Mouse (Mus musculus) kidney, embryonic 14.5 days (tissue): ENCODE data around the gene Irx4. TPM values are rescaled to one million over a fixed set of nuclear protein-coding genes. Genes with fewer than 3 reads are reported as not detected.

Experiments used
- ATAC-seq: fragments of 200-750 bp; cut with Nextera tagmentation; 2 replicates; pipeline ENCODE4 v1.8.0; 2017; ENCODE audit warnings: moderate number of reproducible peaks, mild to moderate bottlenecking, moderate TSS enrichment, moderate library complexity; ENCODE audit not compliant: low FRiP score, low TSS enrichment
- H3K27ac ChIP-seq: fragments of 300-500 bp; sonication (generic); 2 replicates; pipeline ENCODE4 v1.5.1; 2014; ENCODE audit warnings: low read depth, mild to moderate bottlenecking, low read length, moderate library complexity, mixed read lengths
- H3K27me3 ChIP-seq: fragments of 300-500 bp; sonication (generic); 2 replicates; pipeline ENCODE4 v1.6.1; 2014; ENCODE audit warnings: mild to moderate bottlenecking, low read length; ENCODE audit not compliant: control insufficient read depth, insufficient read depth
- H3K36me3 ChIP-seq: fragments of 300-500 bp; sonication (generic); 2 replicates; pipeline ENCODE4 v1.6.1; 2014; ENCODE audit warnings: low read length, mixed read lengths; ENCODE audit not compliant: control insufficient read depth, insufficient read depth
- H3K4me1 ChIP-seq: fragments of 300-500 bp; sonication (generic); 2 replicates; pipeline ENCODE4 v1.6.1; 2014; ENCODE audit warnings: low read length, mixed read lengths; ENCODE audit not compliant: control insufficient read depth, insufficient read depth
- H3K4me2 ChIP-seq: fragments of 300-500 bp; sonication (generic); replicated peaks from 2 replicates; pipeline ENCODE4 v1.6.1; 2014; ENCODE audit warnings: low read depth, mild to moderate bottlenecking, low read length
- H3K4me3 ChIP-seq: fragments of 300-500 bp; sonication (generic); 2 replicates; pipeline ENCODE4 v1.5.1; 2014; ENCODE audit warnings: mild to moderate bottlenecking, low read length
- H3K9ac ChIP-seq: fragments of 300-500 bp; sonication (generic); 2 replicates; pipeline ENCODE4 v1.6.1; 2014; ENCODE audit warnings: low read depth, mild to moderate bottlenecking, low read length, moderate library complexity
- H3K9me3 ChIP-seq: fragments of 300-500 bp; sonication (generic); 2 replicates; pipeline ENCODE4 v1.6.1; 2016; ENCODE audit warnings: low read length; ENCODE audit not compliant: control insufficient read depth
- WGBS: fragments of 180-500 bp; shearing (Covaris S2); extraction: QIAGEN DNeasy Blood & Tissue Kit; methylation state at CpG from one replicate; pipeline ENCODE4 v1.1.7; 2014; 5-methylcytosine and 5-hydroxymethylcytosine counted together
- polyA plus RNA-seq: library from polyadenylated mRNA; unstranded; fragments of >200 nt; fragmentation: Nextera tagmentation; extraction: Ambion mirVana; gene quantifications from 2 replicates; pipeline ENCODE4 v1.2.1, GENCODE M21; 2014

Irx4 gene
- polyA plus RNA-seq, 1 experiment from 2014 or later, result 0.49 TPM

- WGBS, result 68% methylated on average over 1 of the region's 1 CpGs
- H3K27me3 ChIP-seq, result peaks cover 26% of the 10 kb centered on the region
- ATAC-seq, result no peak
Measured at GRCm38 (mm10) chr13:73277797-73278196, 17.5 kb downstream of the Irx4 start.

GRCm38 (mm10) chr13:73279196-73279595, 18.9 kb downstream of the Irx4 start:
- Histone ChIP-seq H3K9me3 (no peaks in the 10 kb centered on the region), H3K9ac (no peak overlapping the region), H3K4me2 (no peak overlapping the region), H3K27me3 (peaks cover 12% of the 10 kb centered on the region), H3K4me3 (no peak overlapping the region), H3K4me1 (no peaks in the 10 kb centered on the region), H3K27ac (no peak overlapping the region), H3K36me3 (no peaks in the 10 kb centered on the region)
- no peak for ATAC-seq
- 69% methylated on average over 1 of the region's 1 CpGs for WGBS

More at GRCm38 (mm10) chr13:73277797-73278196, 17.5 kb downstream of the Irx4 start:
- Histone ChIP-seq H3K9me3 (no peaks in the 10 kb centered on the region), H3K36me3 (no peaks in the 10 kb centered on the region), H3K9ac (no peak overlapping the region), H3K4me3 (no peak overlapping the region), H3K4me2 (no peak overlapping the region), H3K27ac (no peak overlapping the region), H3K4me1 (no peaks in the 10 kb centered on the region)

GRCm38 (mm10) chr13:73282407-73282806, 22.1 kb downstream of the Irx4 start:
- 69% methylated on average over 2 of the region's 2 CpGs for WGBS
- H3K4me3 ChIP-seq, result no peak overlapping the region
- no peaks in the 10 kb centered on the region for H3K36me3 ChIP-seq
- no peaks in the 10 kb centered on the region for H3K4me1 ChIP-seq
- no peak overlapping the region for H3K27ac ChIP-seq
- no peak overlapping the region for H3K9ac ChIP-seq
- H3K27me3 ChIP-seq, result no peaks in the 10 kb centered on the region; the same call in 1 of the 2 replicates
- no peak for ATAC-seq
- H3K9me3 ChIP-seq, result no peaks in the 10 kb centered on the region
- H3K4me2 ChIP-seq, result no peak overlapping the region

GRCm38 (mm10) chr13:73283534-73283933, 23.3 kb downstream of the Irx4 start:
- Histone ChIP-seq H3K4me2 (no peak overlapping the region), H3K36me3 (no peaks in the 10 kb centered on the region), H3K4me1 (no peaks in the 10 kb centered on the region), H3K9ac (no peak overlapping the region), H3K27ac (no peak overlapping the region), H3K9me3 (no peaks in the 10 kb centered on the region), H3K27me3 (no peaks in the 10 kb centered on the region; the same call in 1 of the 2 replicates), H3K4me3 (no peak overlapping the region)
- 100% methylated on average over 1 of the region's 1 CpGs for WGBS
- ATAC-seq, result no peak

- Histone ChIP-seq H3K9ac (no peak overlapping the region), H3K27me3 (no peaks in the 10 kb centered on the region), H3K9me3 (0 out of 2 replicates have a peak, but pooled peaks cover 2% of the 10 kb centered on the region), H3K4me2 (no peak overlapping the region), H3K27ac (no peak overlapping the region), H3K4me1 (no peaks in the 10 kb centered on the region), H3K36me3 (no peaks in the 10 kb centered on the region), H3K4me3 (no peak overlapping the region)
- ATAC-seq, result no peak
- WGBS, result 75% methylated on average over 6 of the region's 6 CpGs
Measured at GRCm38 (mm10) chr13:73290206-73290605, 29.9 kb downstream of the Irx4 start.

- H3K36me3 ChIP-seq, result no peaks in the 10 kb centered on the region
- WGBS, result 22% methylated on average over 2 of the region's 2 CpGs
- no peak overlapping the region for H3K9ac ChIP-seq
- H3K4me1 ChIP-seq, result no peaks in the 10 kb centered on the region
- H3K27me3 ChIP-seq, result no peaks in the 10 kb centered on the region
- no peak for ATAC-seq
- H3K27ac ChIP-seq, result no peak overlapping the region
- no peak overlapping the region for H3K4me3 ChIP-seq
- H3K9me3 ChIP-seq, result 0 out of 2 replicates have a peak, but pooled peaks cover 2% of the 10 kb centered on the region
- no peak overlapping the region for H3K4me2 ChIP-seq
Measured at GRCm38 (mm10) chr13:73291102-73291501, 30.8 kb downstream of the Irx4 start.

GRCm38 (mm10) chr13:73298717-73299116, 38.4 kb downstream of the Irx4 start:
- no peaks in the 10 kb centered on the region for H3K27me3 ChIP-seq
- no peak overlapping the region for H3K4me3 ChIP-seq
- ATAC-seq, result no peak
- 0 out of 2 replicates have a peak, but pooled peaks cover 2% of the 10 kb centered on the region for H3K9me3 ChIP-seq
- no peak overlapping the region for H3K27ac ChIP-seq
- H3K9ac ChIP-seq, result no peak overlapping the region
- WGBS, result 68% methylated on average over 4 of the region's 4 CpGs
- no peaks in the 10 kb centered on the region for H3K4me1 ChIP-seq
- H3K36me3 ChIP-seq, result no peaks in the 10 kb centered on the region
- H3K4me2 ChIP-seq, result no peak overlapping the region

GRCm38 (mm10) chr13:73299322-73299721, 39.0 kb downstream of the Irx4 start:
- 0 out of 2 replicates have a peak, but pooled peaks cover 2% of the 10 kb centered on the region for H3K9me3 ChIP-seq
- no peaks in the 10 kb centered on the region for H3K4me1 ChIP-seq
- no peak overlapping the region for H3K9ac ChIP-seq
- no peaks in the 10 kb centered on the region for H3K36me3 ChIP-seq
- no peak overlapping the region for H3K27ac ChIP-seq
- H3K4me2 ChIP-seq, result no peak overlapping the region
- no peak overlapping the region for H3K4me3 ChIP-seq
- no peaks in the 10 kb centered on the region for H3K27me3 ChIP-seq
- WGBS, result 94% methylated on average over 5 of the region's 5 CpGs
- ATAC-seq, result no peak

- no peak overlapping the region for H3K9ac ChIP-seq
- WGBS, result 45% methylated on average over 6 of the region's 6 CpGs
- no peak overlapping the region for H3K27ac ChIP-seq
- H3K4me3 ChIP-seq, result no peak overlapping the region
- H3K4me2 ChIP-seq, result no peak overlapping the region
- H3K4me1 ChIP-seq, result no peaks in the 10 kb centered on the region
- H3K27me3 ChIP-seq, result no peaks in the 10 kb centered on the region; the same call in 1 of the 2 replicates
- H3K36me3 ChIP-seq, result no peaks in the 10 kb centered on the region
- ATAC-seq, result no peak
- no peaks in the 10 kb centered on the region for H3K9me3 ChIP-seq
Measured at GRCm38 (mm10) chr13:73304729-73305128, 44.5 kb downstream of the Irx4 start.
